Mouse (Mus musculus) gastrocnemius, adult 18-20 months (tissue): ENCODE measurements around the gene Raver2. TPM values are rescaled to one million over a fixed set of nuclear protein-coding genes. Genes with fewer than 3 reads are reported as not detected.
"Not testable (repeated sequence)": the region's sequence is repeated elsewhere in the genome, so short reads cannot be mapped to it uniquely, and the experiment has no call there.

Experiments used
- DNase-seq: peaks from one replicate; pipeline ENCODE4 v3.0.0; 2021; ENCODE audit warnings: low spot score
- long read RNA-seq, 2 experiments: library from polyadenylated mRNA; stranded (forward); transcript quantifications; one replicate each; pipeline ENCODE4 v2.0.0; 2021
- total RNA-seq, 2 experiments: library from RNA; stranded (reverse); gene quantifications; 2 replicates each; pipeline ENCODE4 v1.2.3; 2021

Raver2 gene
- 1 to 10 TPM; 3.9 to 5.1 TPM for total RNA-seq
- long read RNA-seq, experiment 1, full-length matches to known transcripts: 3 of 4 reads
- long read RNA-seq, experiment 1, partial matches to known transcripts: 0 of 4 reads
- long read RNA-seq, experiment 1, other reads (novel, unspliced or antisense): 1 of 4 reads
- long read RNA-seq, experiment 2, full-length matches to known transcripts: 3 of 3 reads
- long read RNA-seq, experiment 2, partial matches to known transcripts: 0 of 3 reads
- long read RNA-seq, experiment 2, other reads (novel, unspliced or antisense): 0 of 3 reads

- peak; percentile 10 for DNase-seq
Measured at GRCm38 (mm10) chr4:101068786-101069153, at the start of gene Raver2. TSS of gene Raver2 (plus strand) at chr4:101068983.

DNA sequence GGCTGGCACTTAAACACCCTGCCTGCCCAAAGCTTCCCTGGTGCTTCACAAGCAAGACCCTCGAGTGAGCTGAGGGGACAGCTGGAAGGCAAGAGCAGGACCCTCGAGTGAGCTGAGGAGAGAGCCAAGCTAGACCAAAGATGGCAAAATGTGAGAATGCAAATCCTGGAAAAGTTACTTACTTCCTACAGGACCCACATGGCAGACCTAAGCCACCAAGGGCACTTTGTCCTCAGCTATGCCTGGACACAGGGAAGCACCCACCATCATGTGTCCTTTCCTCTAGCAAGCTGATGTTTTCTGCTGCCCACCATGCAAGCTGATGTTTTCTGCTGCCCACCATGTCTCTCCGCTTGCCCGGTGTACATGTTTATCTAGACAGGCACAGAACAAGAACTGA, 48.2 kb upstream of the Raver2 start, which contains the start of gene Gm10577:
Gm10577 (minus strand) TSS at position 101 of the 400 bp plus-strand sequence.
- DNase-seq: no peak

- DNase-seq: no peak
Measured at GRCm38 (mm10) chr4:101026566-101026965, 42.2 kb upstream of the Raver2 start.

GRCm38 (mm10) chr4:101026995-101027394, 41.8 kb upstream of the Raver2 start:
- no peak for DNase-seq

GRCm38 (mm10) chr4:101027852-101028411, 40.9 kb upstream of the Raver2 start:
- DNase-seq: no peak

DNA sequence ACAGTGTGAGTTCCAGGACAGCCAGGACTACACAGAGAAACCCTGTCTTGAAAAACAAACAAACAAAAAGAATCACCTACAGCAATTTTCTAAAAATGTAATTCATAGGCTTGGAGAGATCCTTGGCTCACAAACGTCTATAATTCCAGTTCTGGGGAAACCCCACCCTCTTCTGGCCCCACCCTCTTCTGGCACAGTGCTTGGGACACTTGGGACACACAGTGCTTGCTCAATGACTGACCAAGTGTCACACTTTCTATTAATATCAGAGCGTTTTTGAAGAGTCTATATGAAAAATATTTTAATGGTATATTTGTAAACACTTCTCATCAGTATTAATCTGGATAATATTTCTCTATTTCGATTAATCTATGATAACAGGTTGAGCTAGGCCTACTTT, 35.7 kb upstream of the Raver2 start:
- no peak for DNase-seq

GRCm38 (mm10) chr4:101035131-101035530, 33.7 kb upstream of the Raver2 start:
- DNase-seq: no peak

DNA sequence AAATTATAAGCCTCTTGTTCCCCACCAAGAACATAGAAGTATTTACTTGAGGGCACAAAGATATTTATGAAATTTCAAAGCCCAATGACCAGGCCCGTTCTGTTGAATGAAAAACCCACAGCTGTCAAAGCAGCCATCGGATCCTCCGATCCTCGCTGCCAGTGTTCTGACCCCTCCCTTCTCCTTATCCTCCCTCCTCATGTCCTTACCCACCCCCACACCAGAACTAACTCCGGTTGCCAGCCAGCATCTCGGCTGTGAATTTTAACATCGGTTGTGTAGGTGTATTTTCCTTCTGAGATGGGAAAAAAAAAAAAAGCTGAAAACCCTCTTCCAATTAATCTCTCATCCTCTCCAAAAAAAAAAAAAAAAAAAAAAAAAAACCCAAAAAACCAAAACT, 31.6 kb upstream of the Raver2 start:
- DNase-seq: no peak

GRCm38 (mm10) chr4:101043691-101044090, 25.1 kb upstream of the Raver2 start:
- DNase-seq: no peak

DNA sequence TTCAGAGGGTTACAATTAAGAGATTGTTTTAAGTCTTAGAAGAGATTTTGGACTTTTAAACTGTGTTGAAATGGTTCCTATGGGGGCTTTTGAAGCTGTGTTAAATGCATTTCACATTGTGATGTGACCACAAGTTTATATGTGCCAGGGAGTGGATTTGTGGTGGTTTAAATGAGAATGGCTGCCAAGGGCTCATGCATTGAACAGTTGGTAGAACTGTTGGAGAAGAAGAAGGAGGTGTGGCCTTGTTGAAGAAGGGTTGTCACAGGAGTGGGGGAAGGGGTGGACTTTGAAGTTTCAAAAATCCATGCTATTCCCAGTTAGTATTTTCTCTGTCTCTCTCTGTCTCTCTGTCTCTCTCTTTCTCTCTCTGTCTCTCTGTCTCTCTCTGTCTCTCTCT, 24.6 kb upstream of the Raver2 start:
- DNase-seq: no peak

DNA sequence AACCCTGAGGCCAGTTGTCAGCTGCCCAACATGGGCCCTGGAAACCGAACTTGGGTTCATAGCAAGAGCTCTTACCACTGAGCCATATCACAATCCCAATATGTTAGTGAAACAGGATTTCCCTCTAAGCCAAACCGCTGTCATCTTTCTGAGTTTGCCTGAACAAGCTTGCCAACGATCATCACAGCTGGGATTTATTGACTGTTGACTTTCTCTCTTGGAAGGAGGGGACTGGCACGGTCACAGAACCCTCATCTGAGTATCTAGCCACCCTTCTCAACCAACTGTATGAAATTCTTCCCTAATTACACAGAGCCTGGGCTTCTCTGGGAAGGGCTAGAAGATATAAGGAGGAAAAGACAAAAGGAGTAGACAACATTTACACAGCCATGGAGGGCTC, 22.2 kb upstream of the Raver2 start:
- DNase-seq: no peak

- DNase-seq: peak; percentile 8
Measured at GRCm38 (mm10) chr4:101062146-101062545, 6.6 kb upstream of the Raver2 start.

DNA sequence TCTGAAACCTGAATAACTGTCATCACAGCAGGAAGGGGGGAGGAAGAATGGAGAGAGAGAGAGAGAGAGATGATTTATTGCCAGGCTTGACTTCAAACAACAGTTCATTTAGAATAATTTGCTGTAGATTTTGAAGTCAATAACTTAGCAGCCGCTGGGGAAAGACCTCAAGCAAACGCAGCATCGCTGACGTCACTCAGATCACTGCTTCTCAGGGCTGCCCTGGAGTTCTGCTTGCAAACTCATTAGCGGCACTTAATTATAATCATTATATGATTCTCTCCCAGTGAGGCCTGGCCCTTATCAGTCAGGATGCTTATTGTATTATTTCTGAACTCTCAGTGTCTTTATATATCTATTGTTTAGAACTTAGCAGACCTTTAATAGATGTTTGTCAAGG, 2.4 kb upstream of the Raver2 start:
- no peak for DNase-seq

DNA sequence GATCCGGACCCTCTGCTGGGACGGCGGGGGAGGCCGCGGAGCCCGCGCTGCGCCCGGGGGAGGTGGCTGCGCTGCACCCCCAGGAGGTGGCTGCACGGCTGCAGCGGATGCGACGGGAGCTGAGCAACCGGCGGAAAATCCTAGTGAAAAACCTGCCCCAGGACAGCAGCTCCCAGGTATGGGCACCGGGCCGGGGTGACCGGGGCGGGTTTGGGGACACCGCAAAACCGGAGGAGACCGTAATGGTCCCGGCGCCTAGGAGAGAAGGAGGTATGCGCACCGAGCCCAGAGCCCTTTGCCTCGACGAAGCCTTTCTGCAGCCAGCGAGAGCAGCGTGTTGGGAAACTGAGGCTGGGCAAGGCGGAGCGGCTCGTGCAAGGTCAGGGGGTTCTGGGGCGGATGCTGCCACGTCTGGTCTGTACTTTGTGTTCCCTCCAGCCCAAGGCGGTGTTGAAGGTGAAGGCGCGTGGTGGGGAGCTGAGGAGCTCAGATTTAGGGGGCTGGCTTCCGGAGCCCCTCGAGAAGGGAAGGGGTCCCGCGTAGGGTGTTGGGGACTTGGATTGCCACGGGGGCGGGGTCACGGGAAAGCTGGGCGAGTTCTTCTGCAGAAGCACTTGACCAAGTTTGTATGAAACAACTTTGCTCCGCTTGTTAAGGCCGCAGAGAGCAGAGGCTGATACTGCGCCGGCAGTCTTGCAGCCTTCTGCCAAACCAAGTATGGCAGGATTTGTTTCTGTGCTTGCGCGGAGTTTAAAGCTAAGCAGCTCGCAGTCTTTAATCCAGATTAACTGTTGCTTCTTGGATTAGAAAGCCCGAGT, 580 bp downstream of the Raver2 start:
- DNase-seq: no peak

DNA sequence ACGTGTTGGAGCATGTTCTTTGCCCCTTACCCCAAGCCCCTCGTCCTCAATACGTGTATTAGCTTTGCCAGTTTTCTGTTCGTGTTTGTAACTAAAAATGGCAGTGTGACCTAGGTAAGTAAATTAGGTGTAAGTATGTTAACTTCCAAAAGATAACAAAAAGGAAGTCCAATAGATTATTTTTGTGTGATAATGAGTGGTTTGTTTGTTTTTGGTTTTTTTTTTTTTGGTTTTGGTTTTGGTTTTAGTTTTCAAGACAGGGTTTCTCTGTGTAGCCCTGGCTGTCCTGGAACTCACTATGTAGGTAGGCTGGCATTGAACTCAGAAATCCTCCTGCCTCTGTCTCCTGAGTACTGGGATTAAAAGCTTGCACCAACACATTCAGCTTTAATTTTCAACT, 2.8 kb downstream of the Raver2 start:
- no peak for DNase-seq

DNA sequence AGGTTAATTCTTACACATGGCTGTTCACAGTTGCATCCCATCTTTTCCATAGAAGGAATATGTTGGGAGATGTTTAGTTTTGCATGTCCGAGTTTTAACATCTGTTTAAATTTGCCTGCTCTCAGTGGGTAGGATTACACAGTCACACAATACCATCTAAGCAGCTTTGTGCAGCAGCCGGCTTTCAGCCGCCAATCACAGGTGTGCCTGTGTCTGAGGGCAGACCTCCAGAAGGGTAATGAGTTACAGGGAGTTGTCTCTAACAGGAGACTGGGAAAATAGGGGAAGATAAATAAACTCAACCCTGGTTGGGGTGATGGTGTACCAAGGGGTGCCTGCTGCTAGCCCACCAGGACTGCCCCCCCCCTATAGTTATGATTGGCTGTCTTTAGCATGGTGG, 7.6 kb downstream of the Raver2 start:
- DNase-seq: no peak

DNA sequence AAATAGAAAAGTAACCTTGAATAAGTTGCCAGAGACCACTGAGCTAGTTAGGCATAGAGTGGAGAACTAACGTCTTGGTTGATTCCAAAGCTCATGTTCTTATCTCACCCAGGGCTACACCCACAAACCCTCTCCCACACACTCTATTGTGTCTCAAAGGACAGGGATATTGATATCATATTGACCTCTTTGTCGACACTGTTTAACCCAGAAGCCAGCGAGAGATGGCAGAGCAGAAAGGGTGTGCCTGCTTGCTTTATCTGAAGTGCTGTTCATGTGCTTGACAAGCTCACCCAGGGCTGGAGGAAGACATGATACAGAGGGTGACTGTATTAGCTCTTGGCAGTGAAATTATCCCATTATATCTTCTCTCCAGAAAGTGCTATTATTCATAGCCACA, 11.2 kb downstream of the Raver2 start:
- DNase-seq: no peak

- DNase-seq: no peak
Measured at GRCm38 (mm10) chr4:101082176-101082888, 13.5 kb downstream of the Raver2 start.

- no peak for DNase-seq
Measured at GRCm38 (mm10) chr4:101084863-101085262, 16.1 kb downstream of the Raver2 start.

DNA sequence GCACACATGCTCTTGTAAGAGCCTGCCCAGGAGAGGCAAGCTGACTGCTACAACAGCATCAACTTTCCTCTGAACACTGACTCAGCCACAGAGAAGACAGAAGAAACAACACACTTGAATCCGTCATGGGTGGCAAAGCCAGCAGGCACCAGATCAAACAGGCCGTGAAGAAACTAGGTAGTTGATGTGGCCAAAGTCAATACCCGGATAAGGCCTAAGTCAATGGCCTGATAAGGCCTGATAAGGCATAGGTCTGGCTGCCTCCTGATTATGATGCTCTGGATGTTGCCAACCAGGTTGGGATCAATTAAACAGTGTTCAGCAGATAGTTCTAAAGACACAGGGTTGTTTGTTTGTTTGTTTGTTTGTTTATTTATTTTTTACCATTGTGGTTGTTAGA, 17.3 kb downstream of the Raver2 start:
- DNase-seq: no peak

DNA sequence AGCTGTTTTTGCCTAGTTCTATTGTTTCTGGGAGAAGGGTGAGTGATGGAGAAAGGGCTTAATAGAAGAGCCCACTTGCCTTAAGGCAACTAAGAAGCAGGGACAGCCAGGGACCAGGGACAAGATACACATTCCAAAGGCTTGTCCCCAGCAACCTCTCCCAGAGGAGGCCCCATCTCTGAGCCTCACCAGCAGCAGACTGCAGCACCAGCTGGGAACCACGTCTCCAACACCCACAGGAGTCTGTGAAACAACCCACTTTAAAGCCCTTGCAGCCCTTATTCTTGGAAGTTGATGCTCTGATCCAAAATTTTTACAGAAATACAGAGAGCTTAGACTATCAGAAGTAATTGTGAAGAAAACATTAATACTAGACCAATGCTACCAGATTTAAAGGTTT, 18.9 kb downstream of the Raver2 start:
- no peak for DNase-seq

DNA sequence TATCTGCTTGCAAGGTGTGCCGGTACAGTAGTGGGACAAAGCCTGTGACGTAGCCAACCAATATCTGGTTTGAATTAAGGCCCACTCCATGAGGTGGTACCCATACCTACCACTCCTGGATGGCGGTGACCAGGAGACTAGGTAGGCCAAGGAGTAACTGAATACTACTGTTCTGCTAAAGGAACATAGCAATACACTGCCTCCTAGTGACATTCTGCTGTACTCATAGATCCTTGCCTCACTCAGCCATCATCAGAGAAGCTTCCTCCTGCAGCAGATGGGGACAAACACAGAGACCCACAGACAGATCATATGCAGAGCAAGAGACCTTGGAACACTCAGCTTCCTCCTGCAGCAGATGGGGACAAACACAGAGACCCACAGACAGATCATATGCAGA, 21.8 kb downstream of the Raver2 start:
- DNase-seq: not testable (repeated sequence)
